Mouse (Mus musculus): ENCODE data around the gene Zbtb8os. TPM values are rescaled to one million over a fixed set of nuclear protein-coding genes. Genes with fewer than 3 reads are reported as not detected.

Gene Zbtb8os
- 39.1 and 47.0 TPM in 2 replicates for polyA plus RNA-seq (2015; fragmentation: Nextera tagmentation; extraction: Ambion mirVana)

DNA sequence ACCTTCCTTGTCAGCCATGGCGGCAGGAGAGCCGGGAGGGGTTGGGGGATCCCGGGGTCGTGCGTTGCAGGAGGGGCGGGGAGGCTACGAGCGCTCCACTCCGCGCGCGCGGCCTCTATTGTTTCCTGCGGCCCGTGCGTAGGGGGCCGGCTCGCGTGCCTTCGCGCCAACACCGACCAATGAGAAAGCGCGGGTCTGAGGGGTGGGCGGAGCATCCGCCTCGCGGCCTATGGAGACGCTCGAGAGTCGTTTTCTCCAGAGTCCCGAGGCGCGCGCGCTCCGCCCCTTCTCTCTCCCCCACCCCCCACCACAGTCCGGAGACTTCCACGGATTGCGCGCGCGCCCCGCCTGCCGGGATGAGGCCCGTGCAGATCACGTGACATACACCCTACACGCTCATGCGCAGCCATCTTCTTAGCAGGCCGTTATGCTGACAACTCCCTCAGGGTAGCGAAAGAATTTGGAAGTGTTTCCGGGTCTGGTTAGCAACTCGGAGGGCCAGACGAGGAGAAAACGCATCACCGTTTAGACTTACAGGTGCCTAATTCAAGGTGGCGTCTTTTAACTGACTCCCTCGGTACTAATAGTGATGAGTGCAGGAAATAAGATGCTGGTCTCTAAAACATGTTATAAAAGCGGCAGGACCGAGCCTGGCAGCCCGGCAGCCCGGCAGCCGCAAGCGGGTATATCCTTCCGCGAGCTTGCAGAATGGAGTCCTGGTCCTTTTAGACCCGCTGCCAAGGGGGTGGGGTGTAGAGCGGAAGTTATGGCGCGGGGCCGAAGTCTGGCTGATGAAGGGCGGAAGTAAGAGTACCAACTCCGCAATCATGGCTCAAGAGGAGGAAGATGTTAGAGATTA, at the start of gene Zbtb8os, which contains the start of gene Rbbp4:
Zbtb8os (plus strand) TSS at position 480 of the 859 bp plus-strand sequence.
Rbbp4 (minus strand) TSS at position 155 of the 859 bp plus-strand sequence.
- Histone ChIP-seq H3K4me3 (peak within 1 kb of the TSS; percentile 97), H3K27me3 (no peaks in the 10 kb centered on the region), H3K27ac (peak within 1 kb of the TSS; percentile 100), H3K9ac (peak within 1 kb of the TSS; percentile 96), H3K4me1 (peaks cover 36% of the 10 kb centered on the region), H3K9me3 (no peaks in the 10 kb centered on the region), H3K36me3 (peaks cover 11% of the 10 kb centered on the region), H3K4me2 (peak within 1 kb of the TSS; percentile 70)
- ATAC-seq (ENCODE audit: insufficient number of reproducible peaks, low FRiP score, low TSS enrichment, low read depth) = peak; percentile 99
- WGBS = under 1% methylated on average over 73 of the region's 73 CpGs

DNA sequence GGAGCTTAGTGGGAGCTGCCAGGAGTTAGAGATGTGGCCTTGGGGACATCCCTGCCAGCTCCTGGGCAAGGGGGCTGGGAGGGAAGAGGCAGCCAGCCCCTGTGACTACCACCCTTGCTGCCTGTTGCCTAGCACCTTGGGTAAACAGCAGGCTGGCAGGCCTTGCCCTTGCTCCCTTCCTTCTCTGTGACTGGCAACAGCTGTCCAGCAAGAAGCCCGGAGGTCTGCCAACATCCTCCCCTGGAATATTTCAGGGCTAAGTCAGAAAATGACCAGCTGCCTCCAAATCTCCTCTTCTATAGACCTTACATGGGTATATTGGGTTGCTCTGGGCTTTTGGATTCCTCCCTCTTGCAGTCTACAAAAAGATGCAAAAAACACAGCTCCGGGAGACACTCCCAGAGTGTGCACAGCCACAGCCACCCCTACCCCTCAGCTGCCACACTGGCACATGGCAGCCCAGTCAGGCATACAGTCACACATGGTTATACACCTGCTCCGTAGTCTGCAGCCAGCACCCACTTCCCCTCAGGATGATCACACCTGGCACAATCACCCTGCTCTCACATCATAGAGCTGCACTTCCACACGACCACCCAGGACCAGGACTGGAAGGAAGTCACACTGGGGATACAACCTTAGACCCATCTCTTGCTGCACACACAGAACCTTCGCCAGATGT, 49.4 kb upstream of the Zbtb8os start:
- peak; percentile 46 for ATAC-seq (ENCODE audit: insufficient number of reproducible peaks, low FRiP score, low TSS enrichment, low read depth)
- 57% methylated on average over 5 of the region's 5 CpGs for WGBS
- Histone ChIP-seq H3K9me3 (no peaks in the 10 kb centered on the region), H3K36me3 (no peaks in the 10 kb centered on the region), H3K9ac (0 out of 2 replicates have a peak overlapping the region, but pooled peaks have one; percentile 51), H3K27me3 (peaks cover 14% of the 10 kb centered on the region), H3K4me1 (peaks cover 19% of the 10 kb centered on the region), H3K4me2 (peak overlapping the region; percentile 96), H3K27ac (peak overlapping the region; percentile 80), H3K4me3 (no peak overlapping the region)

DNA sequence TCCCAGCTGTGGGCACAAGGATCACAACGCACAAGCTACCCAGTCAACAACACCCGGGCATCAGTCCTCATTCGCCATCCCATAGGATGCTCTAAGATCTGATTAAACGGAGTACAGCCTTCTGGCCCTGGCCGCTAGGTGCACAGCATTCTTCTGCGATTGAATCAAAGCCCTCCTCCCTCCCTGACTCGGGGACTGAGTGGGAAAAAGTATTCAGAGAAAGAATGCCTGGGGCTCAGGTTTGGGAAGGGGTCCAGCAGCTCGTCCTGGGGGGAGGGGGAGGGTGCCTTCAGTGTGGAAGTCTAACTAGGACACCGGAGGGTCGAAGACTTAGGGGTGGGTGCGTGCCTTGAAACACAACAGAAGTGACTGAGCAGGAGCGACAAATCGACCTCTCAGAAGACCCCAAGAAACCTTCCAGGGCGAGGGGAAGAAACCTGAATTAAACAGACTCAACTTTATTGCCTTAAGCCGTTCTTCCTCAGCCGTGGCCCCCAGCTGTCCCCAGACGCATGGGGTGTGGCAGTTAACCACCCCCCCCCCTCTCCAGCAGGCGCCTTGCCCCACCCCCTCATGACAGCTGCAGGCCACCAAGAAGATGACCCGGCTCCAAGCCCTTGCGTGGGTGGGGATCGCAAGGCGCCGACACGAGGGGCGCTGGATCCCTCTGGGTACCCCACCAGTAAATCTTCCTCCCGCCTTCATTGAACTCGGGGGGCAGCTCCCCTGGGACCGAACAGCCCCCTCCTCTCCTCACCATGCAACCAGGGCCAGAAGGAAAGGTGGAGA, 48.6 kb upstream of the Zbtb8os start:
- Histone ChIP-seq H3K36me3 (no peaks in the 10 kb centered on the region), H3K4me1 (peaks cover 19% of the 10 kb centered on the region), H3K27me3 (peaks cover 14% of the 10 kb centered on the region), H3K4me3 (peak overlapping the region; percentile 58), H3K27ac (peak overlapping the region; percentile 80), H3K9ac (peak overlapping the region; percentile 51), H3K4me2 (peak overlapping the region; percentile 96), H3K9me3 (no peaks in the 10 kb centered on the region)
- WGBS = 2% methylated on average over 27 of the region's 28 CpGs
- peak; percentile 59 for ATAC-seq (ENCODE audit: insufficient number of reproducible peaks, low FRiP score, low TSS enrichment, low read depth)

DNA sequence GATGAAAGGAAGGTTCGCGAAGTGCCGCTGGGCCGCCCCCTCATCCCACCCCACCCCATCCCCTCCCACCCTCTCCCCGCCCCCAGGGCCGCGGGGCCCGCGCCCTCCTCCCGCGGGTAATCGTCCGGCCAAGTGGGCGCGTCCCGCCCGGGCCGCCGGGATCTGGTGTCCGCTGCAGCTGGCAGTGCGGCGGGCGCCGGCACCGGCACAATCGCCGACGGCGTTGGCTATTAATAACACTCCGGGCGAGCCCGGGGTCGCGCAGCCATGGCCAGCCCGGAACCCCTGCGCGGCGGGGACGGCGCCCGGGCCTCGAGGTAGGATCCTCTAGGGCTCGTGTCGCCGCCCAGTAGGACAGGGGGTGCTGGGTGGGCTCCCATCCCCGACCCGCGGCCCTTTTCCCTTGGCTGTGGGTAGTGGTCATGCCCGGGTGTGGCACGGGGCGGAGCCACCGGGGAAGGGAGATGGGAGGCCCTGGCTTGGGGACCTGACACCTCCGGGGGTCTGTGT, 48.0 kb upstream of the Zbtb8os start, which contains the start of gene Sync:
Sync (plus strand) TSS at position 146 of the 510 bp plus-strand sequence.
- Histone ChIP-seq H3K27me3 (peaks cover 14% of the 10 kb centered on the region), H3K36me3 (no peaks in the 10 kb centered on the region), H3K4me1 (peaks cover 19% of the 10 kb centered on the region), H3K27ac (peak within 1 kb of the TSS; percentile 80), H3K9ac (peak within 1 kb of the TSS; percentile 51), H3K4me3 (peak within 1 kb of the TSS; percentile 58), H3K4me2 (peak within 1 kb of the TSS; percentile 96), H3K9me3 (no peaks in the 10 kb centered on the region)
- ATAC-seq (ENCODE audit: insufficient number of reproducible peaks, low FRiP score, low TSS enrichment, low read depth) = peak; percentile 33; the same call in 1 of the 2 replicates
- WGBS = under 1% methylated on average over 30 of the region's 53 CpGs

DNA sequence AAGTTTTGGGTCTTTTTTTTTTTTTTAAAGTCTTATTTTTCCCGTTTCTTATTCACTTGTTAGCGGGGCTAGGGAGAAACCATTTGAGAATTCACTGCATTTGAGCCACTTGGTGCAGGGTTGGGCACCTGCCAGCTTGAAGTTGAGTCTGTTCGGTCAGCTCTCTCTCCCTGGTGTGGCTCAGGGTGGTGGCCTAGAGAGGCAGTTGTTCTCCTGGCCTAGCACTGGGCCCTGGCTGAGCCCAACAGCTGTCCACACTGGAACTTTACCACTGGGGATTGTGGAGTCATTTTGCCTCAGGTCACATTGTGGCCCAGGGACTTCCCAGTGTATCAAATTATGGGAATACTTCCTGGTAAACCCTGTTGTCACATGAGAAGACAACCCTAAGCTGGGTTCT, 47.4 kb upstream of the Zbtb8os start:
- Histone ChIP-seq H3K27ac (peak overlapping the region; percentile 80), H3K4me3 (peak overlapping the region; percentile 58), H3K27me3 (peaks cover 14% of the 10 kb centered on the region), H3K36me3 (no peaks in the 10 kb centered on the region), H3K4me2 (peak overlapping the region; percentile 96), H3K9ac (no peak overlapping the region), H3K9me3 (no peaks in the 10 kb centered on the region), H3K4me1 (peaks cover 19% of the 10 kb centered on the region)
- 29% methylated on average over 3 of the region's 3 CpGs for WGBS
- ATAC-seq (ENCODE audit: insufficient number of reproducible peaks, low FRiP score, low TSS enrichment, low read depth) = no peak

DNA sequence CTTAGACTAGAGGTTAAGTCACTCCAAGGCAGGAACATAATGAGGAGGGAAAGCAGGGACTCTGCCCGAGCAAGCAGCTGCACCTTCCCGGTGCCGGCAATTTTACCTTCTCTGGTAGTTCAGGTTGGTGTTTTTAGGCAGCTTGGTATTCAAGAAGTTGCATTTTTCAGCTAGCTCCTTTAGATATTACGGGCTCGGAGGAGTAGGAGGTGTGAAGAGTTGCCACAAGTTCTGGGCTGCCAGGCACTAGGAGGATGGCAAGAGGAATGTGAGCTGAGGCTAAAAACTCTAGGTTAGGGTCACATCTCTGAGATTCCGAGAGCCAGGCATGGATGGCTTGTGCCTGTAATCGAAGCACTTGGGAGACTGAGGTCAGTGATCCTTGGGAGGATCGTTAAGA, 45.8 kb upstream of the Zbtb8os start:
- WGBS = 83% methylated on average over 8 of the region's 8 CpGs
- no peak overlapping the region for H3K9ac ChIP-seq
- no peak overlapping the region for H3K27ac ChIP-seq
- no peak overlapping the region for H3K4me3 ChIP-seq
- H3K4me1 ChIP-seq = peaks cover 27% of the 10 kb centered on the region
- no peak overlapping the region for H3K4me2 ChIP-seq
- H3K27me3 ChIP-seq = peaks cover 14% of the 10 kb centered on the region
- H3K36me3 ChIP-seq = no peaks in the 10 kb centered on the region
- no peaks in the 10 kb centered on the region for H3K9me3 ChIP-seq
- ATAC-seq (ENCODE audit: insufficient number of reproducible peaks, low FRiP score, low TSS enrichment, low read depth) = no peak

DNA sequence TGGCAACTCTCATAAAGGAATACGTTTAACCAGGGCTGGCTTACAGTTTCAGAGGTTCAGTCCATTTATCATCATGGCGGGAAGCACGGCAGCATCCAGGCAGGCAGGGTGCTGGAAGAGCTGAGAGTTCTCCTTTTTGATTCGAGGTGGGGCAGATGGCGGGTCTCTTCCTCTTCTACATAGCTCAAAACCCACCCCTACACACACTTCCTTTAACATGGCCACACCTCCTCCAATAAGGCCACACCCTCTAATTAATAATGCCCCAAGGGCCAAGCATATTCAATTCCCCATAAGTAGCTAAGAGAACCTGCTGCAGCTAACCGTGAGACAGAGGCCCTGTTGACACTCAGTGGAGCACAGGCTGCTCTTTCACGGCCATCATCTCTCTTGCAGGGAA, 42.7 kb upstream of the Zbtb8os start:
- H3K36me3 ChIP-seq = no peaks in the 10 kb centered on the region
- H3K4me3 ChIP-seq = no peak overlapping the region
- H3K4me1 ChIP-seq = peaks cover 11% of the 10 kb centered on the region
- peaks cover 3% of the 10 kb centered on the region; the same call in 1 of the 2 replicates for H3K27me3 ChIP-seq
- no peak overlapping the region for H3K9ac ChIP-seq
- ATAC-seq (ENCODE audit: insufficient number of reproducible peaks, low FRiP score, low TSS enrichment, low read depth) = no peak
- WGBS = 63% methylated on average over 7 of the region's 7 CpGs
- no peaks in the 10 kb centered on the region for H3K9me3 ChIP-seq
- no peak overlapping the region for H3K27ac ChIP-seq
- no peak overlapping the region for H3K4me2 ChIP-seq

DNA sequence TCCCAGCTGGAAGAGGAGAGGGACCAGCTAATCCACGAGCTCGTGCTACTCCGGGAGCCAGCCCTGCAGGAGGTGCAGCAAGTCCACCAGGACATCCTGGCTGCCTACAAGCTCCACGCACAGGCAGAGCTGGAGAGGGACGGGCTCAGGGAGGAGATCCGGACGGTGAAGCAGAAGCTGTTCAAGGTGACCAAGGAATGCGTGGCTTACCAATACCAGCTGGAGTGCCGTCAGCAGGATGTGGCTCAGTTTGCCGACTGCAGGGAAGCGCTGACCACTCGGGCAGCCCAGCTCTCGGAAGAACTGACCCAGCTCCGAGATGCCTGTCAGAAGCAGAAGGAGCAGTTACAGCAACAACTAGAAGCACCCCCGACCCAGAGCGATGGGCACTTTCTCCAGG, 41.8 kb upstream of the Zbtb8os start:
- H3K4me3 ChIP-seq = no peak overlapping the region
- H3K36me3 ChIP-seq = no peaks in the 10 kb centered on the region
- WGBS = 34% methylated on average over 16 of the region's 16 CpGs
- H3K9me3 ChIP-seq = no peaks in the 10 kb centered on the region
- no peak overlapping the region; the same call in 1 of the 2 replicates for H3K27ac ChIP-seq
- H3K4me1 ChIP-seq = peaks cover 8% of the 10 kb centered on the region; the same call in 1 of the 2 replicates
- no peaks in the 10 kb centered on the region for H3K27me3 ChIP-seq
- peak overlapping the region; percentile 12; the same call in 1 of the 2 replicates for H3K4me2 ChIP-seq
- ATAC-seq (ENCODE audit: insufficient number of reproducible peaks, low FRiP score, low TSS enrichment, low read depth) = no peak
- no peak overlapping the region for H3K9ac ChIP-seq

DNA sequence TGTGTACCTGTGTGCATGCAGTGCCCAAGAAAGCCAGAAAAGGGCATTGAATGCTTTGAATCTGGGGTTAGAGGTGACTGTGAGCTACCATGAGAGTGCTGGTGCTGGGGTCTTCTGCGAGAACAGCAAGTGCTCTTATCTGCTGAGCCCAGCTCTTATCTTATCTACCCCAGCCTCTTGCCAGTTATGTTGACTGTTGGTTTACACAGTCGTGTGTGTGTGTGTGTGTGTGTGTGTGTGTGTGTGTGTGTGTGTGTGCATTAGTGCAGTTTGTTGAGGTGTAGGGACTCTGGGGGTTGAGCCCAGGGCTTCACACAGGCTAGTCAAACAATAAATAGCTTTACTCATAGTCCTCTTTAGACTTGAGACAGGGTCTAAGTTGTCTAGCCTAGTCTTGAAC, 40.3 kb upstream of the Zbtb8os start:
- Histone ChIP-seq H3K4me3 (no peak overlapping the region), H3K36me3 (no peaks in the 10 kb centered on the region), H3K27me3 (no peaks in the 10 kb centered on the region), H3K4me1 (peaks cover 8% of the 10 kb centered on the region; the same call in 1 of the 2 replicates), H3K27ac (no peak overlapping the region), H3K9ac (no peak overlapping the region), H3K9me3 (no peaks in the 10 kb centered on the region), H3K4me2 (no peak overlapping the region)
- no peak for ATAC-seq (ENCODE audit: insufficient number of reproducible peaks, low FRiP score, low TSS enrichment, low read depth)
- 74% methylated on average over 2 of the region's 2 CpGs for WGBS

DNA sequence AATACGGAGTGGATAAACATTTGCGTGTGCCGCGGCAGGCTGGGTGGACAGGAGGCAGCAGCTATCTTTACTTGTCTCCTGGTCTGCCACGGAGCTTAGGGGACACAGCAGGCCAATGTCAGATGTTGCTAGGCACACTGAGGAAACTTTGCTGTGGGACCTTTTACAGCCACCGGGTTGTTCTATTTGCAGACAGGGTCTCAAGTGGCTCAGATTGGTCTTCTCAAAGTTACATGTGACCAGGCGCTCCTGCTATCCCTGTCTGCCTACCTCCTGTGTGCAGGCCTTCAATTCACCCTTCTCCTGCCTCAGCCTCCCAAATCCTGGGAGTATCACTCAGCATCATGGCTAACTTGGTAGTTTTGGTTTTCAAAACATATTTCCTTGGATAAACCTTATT, 39.4 kb upstream of the Zbtb8os start:
- Histone ChIP-seq H3K9me3 (no peaks in the 10 kb centered on the region), H3K4me3 (no peak overlapping the region), H3K27ac (no peak overlapping the region), H3K4me1 (peaks cover 8% of the 10 kb centered on the region; the same call in 1 of the 2 replicates), H3K27me3 (no peaks in the 10 kb centered on the region), H3K4me2 (no peak overlapping the region), H3K9ac (no peak overlapping the region), H3K36me3 (no peaks in the 10 kb centered on the region)
- no peak for ATAC-seq (ENCODE audit: insufficient number of reproducible peaks, low FRiP score, low TSS enrichment, low read depth)
- WGBS = 86% methylated on average over 7 of the region's 7 CpGs

DNA sequence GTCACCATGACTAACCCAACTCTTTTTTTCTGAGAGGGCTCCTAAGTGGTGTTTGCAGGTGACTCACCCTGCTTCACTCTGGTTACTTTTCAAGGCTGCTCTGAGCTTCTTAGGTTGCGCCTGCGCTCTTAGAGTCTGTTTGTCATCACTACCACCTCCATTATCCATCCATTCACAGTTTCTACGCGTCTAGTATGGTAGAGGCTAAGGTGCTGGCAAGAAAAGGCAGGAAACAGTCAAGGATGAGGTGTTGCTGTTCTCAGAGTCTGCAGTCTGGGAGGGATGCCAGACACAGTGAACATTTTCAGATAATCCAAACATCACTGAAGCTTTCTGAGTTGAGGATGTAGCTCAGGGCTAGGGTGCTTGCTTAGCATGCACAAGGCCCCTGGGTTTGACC, 37.8 kb upstream of the Zbtb8os start:
- WGBS = 73% methylated on average over 4 of the region's 4 CpGs
- no peaks in the 10 kb centered on the region for H3K27me3 ChIP-seq
- ATAC-seq (ENCODE audit: insufficient number of reproducible peaks, low FRiP score, low TSS enrichment, low read depth) = no peak

More for the DNA sequence above, 37.8 kb upstream of the Zbtb8os start:
- no peaks in the 10 kb centered on the region for H3K36me3 ChIP-seq
- no peak overlapping the region for H3K9ac ChIP-seq
- H3K27ac ChIP-seq = no peak overlapping the region
- H3K4me1 ChIP-seq = peaks cover 8% of the 10 kb centered on the region; the same call in 1 of the 2 replicates
- H3K4me2 ChIP-seq = no peak overlapping the region
- H3K9me3 ChIP-seq = no peaks in the 10 kb centered on the region
- H3K4me3 ChIP-seq = no peak overlapping the region

Data from limb, embryonic 15.5 days (tissue).